Mouse (Mus musculus): Measurements from ENCODE around the gene Mstn. TPM values are rescaled to one million over a fixed set of nuclear protein-coding genes. Genes with fewer than 3 reads are reported as not detected.

The Mstn gene
- under 1 TPM; 0.44 to 0.81 TPM for total RNA-seq (2021)
- long read RNA-seq, experiment 1 = 0 reads
- long read RNA-seq, experiment 2 = 0 reads

GRCm38 (mm10) chr1:53061340-53061739 is at the start of gene Mstn:
Gene Mstn, plus strand, starts transcription at chr1:53061640.
- no peak for DNase-seq (ENCODE audit: low spot score in 2 of 2)

GRCm38 (mm10) chr1:53014716-53015115 is 46.7 kb upstream of the Mstn start:
- no peak for DNase-seq (ENCODE audit: low spot score in 2 of 2)

DNA sequence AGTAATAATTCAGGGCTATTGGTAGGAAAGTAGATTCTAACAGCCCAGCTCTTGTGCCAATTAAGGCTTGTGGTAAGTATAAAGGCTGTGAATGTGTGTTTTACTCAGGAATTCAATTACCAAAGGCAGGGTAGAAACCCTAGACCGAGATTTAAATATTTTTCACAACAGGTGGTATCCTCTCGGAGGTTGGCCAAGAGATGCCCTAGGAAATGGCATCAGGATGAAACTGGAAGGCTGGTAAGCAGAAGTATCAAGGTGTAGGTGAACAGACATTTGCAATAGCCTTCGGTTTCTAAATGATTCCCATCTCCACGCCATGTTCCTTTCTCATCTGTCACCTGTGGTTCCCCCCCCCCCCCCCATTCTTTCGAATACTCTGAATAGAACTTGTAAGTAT is 45.8 kb upstream of the Mstn start:
- DNase-seq (ENCODE audit: low spot score in 2 of 2) = no peak

GRCm38 (mm10) chr1:53018746-53019505 is 42.5 kb upstream of the Mstn start:
- peak in 1 of 2 experiments; percentile 23 for DNase-seq (ENCODE audit: low spot score in 2 of 2)

- no peak for DNase-seq (ENCODE audit: low spot score in 2 of 2)
Observed at GRCm38 (mm10) chr1:53020079-53020478, 41.4 kb upstream of the Mstn start, which contains the start of gene 1700019D03Rik. Gene 1700019D03Rik, minus strand, starts transcription at chr1:53020179.

- DNase-seq (ENCODE audit: low spot score in 2 of 2) = peak in 1 of 2 experiments; percentile 76
Observed at GRCm38 (mm10) chr1:53032550-53032949, 28.9 kb upstream of the Mstn start.

DNA sequence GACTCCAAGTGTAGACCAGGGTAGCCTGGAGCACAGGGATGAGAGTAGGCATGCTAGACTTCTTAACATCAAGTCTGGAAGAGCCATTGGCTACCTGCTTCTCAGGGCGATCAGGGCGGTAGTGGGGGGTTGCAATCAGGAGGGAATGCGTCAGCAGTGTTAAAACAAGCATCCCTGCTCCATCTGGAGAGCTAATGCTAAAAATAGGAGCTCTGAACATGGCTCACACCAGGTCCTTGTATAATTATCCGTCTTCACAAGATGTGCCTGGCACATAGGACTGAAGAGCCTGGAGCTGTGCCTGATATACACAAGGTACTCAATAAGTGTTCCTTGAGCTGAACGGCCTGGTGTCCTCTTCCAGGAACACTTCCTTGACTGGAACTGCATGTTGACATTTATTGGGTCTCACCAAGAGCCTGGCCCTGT is 24.0 kb upstream of the Mstn start:
- no peak for DNase-seq (ENCODE audit: low spot score in 2 of 2)

DNA sequence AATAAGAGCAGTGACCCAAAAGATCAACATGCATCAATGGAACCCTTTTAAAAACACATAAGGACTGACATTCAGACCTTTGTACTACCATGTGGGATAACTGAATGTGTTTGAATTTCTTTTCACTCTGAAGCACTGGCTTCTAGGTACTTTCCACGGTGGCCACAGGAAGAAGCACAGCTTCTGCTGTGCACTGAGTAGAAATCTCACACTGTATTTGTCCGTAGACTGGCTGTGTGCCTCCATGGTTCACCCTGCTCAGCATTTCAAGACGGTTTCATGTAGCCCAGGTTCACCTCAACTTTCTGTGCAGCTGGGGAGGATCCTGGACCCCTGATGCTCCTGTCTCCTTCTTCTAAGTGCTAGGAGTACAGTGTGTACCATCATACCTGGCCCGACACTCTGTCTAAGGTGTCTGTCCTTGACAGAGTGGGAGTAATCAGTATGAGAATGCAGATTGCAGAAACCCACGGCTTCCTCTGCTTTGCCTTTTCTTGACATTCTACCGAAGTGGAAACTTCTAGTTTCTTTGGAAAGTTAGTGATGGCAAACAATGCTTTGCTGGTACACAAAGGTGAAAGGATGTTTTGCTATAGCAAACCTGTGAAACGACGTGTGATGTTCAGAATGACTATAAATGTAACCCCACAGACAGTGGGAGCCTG is 11.5 kb upstream of the Mstn start:
- DNase-seq (ENCODE audit: low spot score in 2 of 2) = no peak

GRCm38 (mm10) chr1:53053087-53054022 is 8.1 kb upstream of the Mstn start:
- peak; percentile 59 to 74 for DNase-seq (ENCODE audit: low spot score in 2 of 2)

- DNase-seq (ENCODE audit: low spot score in 2 of 2) = no peak
Observed at GRCm38 (mm10) chr1:53059106-53059505, 2.3 kb upstream of the Mstn start.

GRCm38 (mm10) chr1:53060499-53060898 is 941 bp upstream of the Mstn start:
- DNase-seq (ENCODE audit: low spot score in 2 of 2) = no peak

GRCm38 (mm10) chr1:53061871-53062608 is 600 bp downstream of the Mstn start:
- peak; percentile 36 to 73 for DNase-seq (ENCODE audit: low spot score in 2 of 2)

DNA sequence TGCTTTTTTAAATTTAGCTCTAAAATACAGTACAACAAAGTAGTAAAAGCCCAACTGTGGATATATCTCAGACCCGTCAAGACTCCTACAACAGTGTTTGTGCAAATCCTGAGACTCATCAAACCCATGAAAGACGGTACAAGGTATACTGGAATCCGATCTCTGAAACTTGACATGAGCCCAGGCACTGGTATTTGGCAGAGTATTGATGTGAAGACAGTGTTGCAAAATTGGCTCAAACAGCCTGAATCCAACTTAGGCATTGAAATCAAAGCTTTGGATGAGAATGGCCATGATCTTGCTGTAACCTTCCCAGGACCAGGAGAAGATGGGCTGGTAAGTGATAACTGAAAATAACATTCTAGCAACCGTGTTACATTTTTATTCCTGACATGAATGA is 2.5 kb downstream of the Mstn start:
- no peak for DNase-seq (ENCODE audit: low spot score in 2 of 2)

- DNase-seq (ENCODE audit: low spot score in 2 of 2) = no peak
Observed at GRCm38 (mm10) chr1:53069726-53070514, 8.5 kb downstream of the Mstn start.

DNA sequence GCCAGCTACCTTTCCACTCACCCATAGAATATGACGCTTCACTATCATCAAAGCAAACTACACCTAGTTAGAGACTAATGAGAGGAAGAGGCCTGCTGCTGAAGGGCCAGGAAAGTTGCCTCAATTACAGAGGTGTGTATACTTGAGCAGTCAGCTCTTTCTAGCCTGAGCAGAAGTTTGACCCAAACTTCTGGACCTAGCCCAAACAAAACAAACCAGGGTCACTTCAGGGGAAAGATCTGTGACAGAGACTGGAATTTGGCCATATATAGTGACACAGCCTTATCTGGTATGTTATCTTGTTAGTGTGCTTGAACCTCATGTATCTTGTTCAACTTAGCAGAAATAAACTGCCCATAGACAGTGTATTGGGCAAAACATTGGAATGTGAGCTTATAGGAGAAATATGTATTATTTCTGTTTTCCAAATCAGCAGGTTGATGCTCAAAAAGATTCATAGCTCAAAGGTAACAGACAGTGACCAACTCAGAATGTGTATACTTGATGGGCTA is 9.3 kb downstream of the Mstn start:
- no peak for DNase-seq (ENCODE audit: low spot score in 2 of 2)

DNA sequence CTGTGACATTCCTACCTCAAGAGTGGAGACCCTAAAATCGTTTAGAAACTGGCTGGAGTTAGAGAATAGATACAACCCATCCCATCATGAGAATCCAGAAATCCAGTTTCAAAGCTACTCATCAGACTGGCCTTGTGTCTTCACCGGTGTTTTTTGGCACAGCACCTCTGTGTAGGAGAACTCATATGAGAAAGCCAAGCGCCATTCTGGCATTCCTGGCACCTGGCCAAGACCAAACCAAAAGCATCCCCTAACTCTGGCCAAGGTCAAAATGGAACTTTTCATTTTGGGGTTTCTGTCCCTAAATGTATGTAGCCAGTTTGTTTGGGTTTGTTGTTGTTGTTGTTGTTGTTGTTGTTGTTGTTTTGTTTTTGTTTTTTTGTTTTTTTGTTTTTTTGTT is 15.2 kb downstream of the Mstn start:
- no peak for DNase-seq (ENCODE audit: low spot score in 2 of 2)

DNA sequence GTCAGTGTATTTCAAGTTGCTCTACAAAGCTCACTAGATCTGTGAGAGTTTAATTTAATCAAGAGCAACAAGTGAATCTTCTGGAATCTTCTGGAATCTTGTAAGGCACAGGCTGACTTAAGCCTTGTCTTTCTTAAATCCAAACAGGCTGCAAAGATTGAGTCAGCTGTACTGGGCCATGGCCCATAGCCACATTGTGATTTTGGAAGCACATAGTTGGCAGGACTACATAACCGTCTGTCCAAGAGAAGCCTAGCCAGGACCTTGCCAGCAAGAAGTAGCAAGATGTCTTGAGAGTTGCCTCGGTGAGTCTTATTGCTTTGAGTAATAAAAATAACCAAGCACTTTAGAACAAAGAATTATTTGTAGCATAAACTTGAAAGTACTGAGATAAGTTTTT is 18.4 kb downstream of the Mstn start:
- DNase-seq (ENCODE audit: low spot score in 2 of 2) = peak in 1 of 2 experiments; percentile 17

GRCm38 (mm10) chr1:53080603-53081002 is 19.2 kb downstream of the Mstn start:
- DNase-seq (ENCODE audit: low spot score in 2 of 2) = no peak

DNA sequence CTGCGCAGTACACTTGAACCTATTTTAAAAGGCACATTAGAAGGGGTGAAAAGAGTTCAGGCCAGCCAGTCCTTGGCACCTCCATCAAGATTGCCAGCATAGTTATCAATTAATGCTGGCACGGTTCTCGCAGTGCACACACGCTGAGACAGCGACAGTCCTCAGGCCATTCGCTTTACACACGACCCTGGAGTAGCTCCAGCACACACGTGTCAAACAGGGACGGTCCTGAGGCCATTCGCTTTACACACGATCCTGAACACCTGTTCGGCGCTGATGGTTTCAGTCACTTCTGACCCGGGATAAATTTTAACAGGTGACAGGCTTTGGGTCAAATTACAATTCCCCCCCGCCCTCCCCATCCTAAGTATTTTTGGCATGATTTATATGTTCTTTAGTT is 23.8 kb downstream of the Mstn start:
- no peak for DNase-seq (ENCODE audit: low spot score in 2 of 2)

DNA sequence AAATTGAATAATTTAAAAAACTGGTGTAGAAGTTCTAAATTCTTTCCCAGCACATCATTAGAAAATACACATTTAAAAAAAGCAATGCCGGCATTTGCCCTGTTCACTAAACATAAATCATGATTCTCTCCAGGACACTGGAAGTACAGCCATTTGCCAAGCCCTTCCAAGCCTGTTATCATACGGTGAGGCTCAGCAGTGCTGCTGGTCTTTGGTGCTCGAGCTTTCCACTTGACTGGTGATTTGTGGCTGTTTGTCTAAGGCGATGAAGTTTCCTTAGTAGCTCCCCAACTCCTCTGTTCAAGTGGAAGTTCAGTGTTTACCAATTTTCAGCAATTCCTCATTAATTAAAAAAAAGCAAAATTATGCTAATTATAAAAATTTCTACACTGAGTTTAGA is 24.6 kb downstream of the Mstn start:
- DNase-seq (ENCODE audit: low spot score in 2 of 2) = no peak
